17 mouse cellular contexts compared by ENCODE assay signal in genomic region chr5:43989017-43989416, GRCm38 (mm10). TPM values are rescaled to one million over a fixed set of nuclear protein-coding genes. Genes with fewer than 3 reads are reported as not detected.
A peak's percentile ranks its signal among the peaks of the same experiment; 100 is the strongest.
DNase-seq lines count a peak whose midpoint lies in the region; ATAC-seq and TF ChIP-seq lines count a peak whose summit lies in the region.
"Had no signal": no experiment of that assay in that cellular context is flagged by ENCODE, and none has a peak within 500 bp of the region (broad histone marks: within the 10 kb centered on the region; RNA-seq: fewer than 3 reads in every experiment).

No protein-coding gene starts in this region.

- no peak overlapping the region for H3K4me3 ChIP-seq in kidney, postnatal 0 days (replicated peaks; ENCODE audit: low read depth, low read length)
- H3K4me3 ChIP-seq in lung, postnatal 0 days (ENCODE audit: low read depth, low read length) = no peak overlapping the region
- no peak overlapping the region for H3K4me3 ChIP-seq in CH12.LX (replicated peaks in 1 of 3; ENCODE audit: low read depth in 2 of 3, low read length in 2 of 3, poor library complexity in 1 of 3)
- no peak overlapping the region for H3K4me3 ChIP-seq in intestine, embryonic 16.5 days (ENCODE audit: low read length)
- no peak overlapping the region for H3K4me3 ChIP-seq in forebrain, embryonic 14.5 days (ENCODE audit: low read depth, low read length)
- H3K4me3 ChIP-seq: heart, embryonic 13.5 days; hindbrain, embryonic 10.5 days; midbrain, embryonic 13.5 days had no signal

- H3K9me3 ChIP-seq in kidney, postnatal 0 days (replicated peaks; ENCODE audit: low read length) = no peaks in the 10 kb centered on the region
- no peaks in the 10 kb centered on the region for H3K9me3 ChIP-seq in lung, postnatal 0 days (ENCODE audit: low read length)
- H3K9me3 ChIP-seq in CH12.LX (replicated peaks; ENCODE audit: low read length) = no peaks in the 10 kb centered on the region
- no peaks in the 10 kb centered on the region for H3K9me3 ChIP-seq in intestine, embryonic 16.5 days (ENCODE audit: control insufficient read depth, low read length)
- H3K9me3 ChIP-seq in forebrain, embryonic 14.5 days (replicated peaks; ENCODE audit: control insufficient read depth, low read length) = no peaks in the 10 kb centered on the region
- H3K9me3 ChIP-seq: heart, embryonic 13.5 days; hindbrain, embryonic 10.5 days; midbrain, embryonic 13.5 days had no signal

- TF ChIP-seq EP300 in lung, postnatal 0 days (IDR thresholded peaks at IDR 0.05) = no peak
- TF ChIP-seq EP300 in CH12.LX (IDR thresholded peaks at IDR 0.05; ENCODE audit: low read length) = no peak

- H3K4me2 ChIP-seq in kidney, postnatal 0 days (ENCODE audit: low read length) = no peak overlapping the region
- no peak overlapping the region for H3K4me2 ChIP-seq in lung, postnatal 0 days (replicated peaks; ENCODE audit: low read depth, low read length)
- H3K4me2 ChIP-seq in CH12.LX (ENCODE audit: insufficient read depth, low read depth, poor library complexity, severe bottlenecking) = no peak overlapping the region
- no peak overlapping the region for H3K4me2 ChIP-seq in intestine, embryonic 16.5 days (ENCODE audit: low read depth, low read length)
- no peak overlapping the region for H3K4me2 ChIP-seq in forebrain, embryonic 14.5 days (ENCODE audit: low read length)
- H3K4me2 ChIP-seq: heart, embryonic 13.5 days; midbrain, embryonic 13.5 days had no signal

- peak; percentile 18 for DNase-seq in kidney, postnatal 0 days (ENCODE audit: low spot score)
- no peak for DNase-seq in kidney, postnatal 14 days
- no peak for DNase-seq in lung, postnatal 0 days (ENCODE audit: low spot score)
- no peak for DNase-seq in lung, postnatal 14 days
- DNase-seq in CH12.LX (ENCODE audit: extremely low read depth) = peak; percentile 53
- DNase-seq in ovary, postnatal 36 days (ENCODE audit: low spot score) = no peak
- no peak for DNase-seq in forebrain, embryonic 14.5 days (ENCODE audit: low spot score)
- DNase-seq: adrenal gland, adult 2 months; cerebellum, adult 18-20 months; gastrocnemius, postnatal 36 days; kidney, adult 9 months; lung, postnatal 36 days; right cerebral cortex, postnatal 4 days had no signal

- in situ Hi-C loops in CH12.LX (cut with MboI; ENCODE audit: low pct_ligation_motif_present, low pct_unique_long_range_greater_than_20kb, low sequenced_read_pairs) = loop anchor here (10.0 kb wide), 1 partner anchor 64 kb away; no protein-coding TSS in a partner anchor

- H3K36me3 ChIP-seq in kidney, postnatal 0 days (ENCODE audit: insufficient read depth, low read length) = no peaks in the 10 kb centered on the region
- H3K36me3 ChIP-seq in lung, postnatal 0 days (ENCODE audit: insufficient read depth, low read length) = no peaks in the 10 kb centered on the region
- no peaks in the 10 kb centered on the region for H3K36me3 ChIP-seq in CH12.LX (replicated peaks in 1 of 2; ENCODE audit: control insufficient read depth in 1 of 2, insufficient read depth in 1 of 2, low read length in 1 of 2)
- no peaks in the 10 kb centered on the region for H3K36me3 ChIP-seq in intestine, embryonic 16.5 days (ENCODE audit: control insufficient read depth, insufficient read depth, low read length)
- no peaks in the 10 kb centered on the region for H3K36me3 ChIP-seq in forebrain, embryonic 14.5 days (ENCODE audit: control insufficient read depth, insufficient read depth, low read length)
- H3K36me3 ChIP-seq: heart, embryonic 13.5 days had no signal

- TF ChIP-seq CTCF in kidney, postnatal 0 days (IDR thresholded peaks at IDR 0.05; ENCODE audit: low read depth) = peak; percentile 60
- peak; percentile 60 for TF ChIP-seq CTCF in lung, postnatal 0 days (IDR thresholded peaks at IDR 0.05)
- peak in 1 of 2 experiments; percentile 83; a peak in 2 of 4 replicates for TF ChIP-seq CTCF in CH12.LX (conservative IDR thresholded peaks at IDR 0.05 in 1 of 2, IDR thresholded peaks at IDR 0.05 in 1 of 2; ENCODE audit: low read depth in 2 of 2, low read length in 2 of 2)

- no peak overlapping the region for H3K9ac ChIP-seq in kidney, postnatal 0 days (ENCODE audit: low read depth, low read length)
- no peak overlapping the region for H3K9ac ChIP-seq in lung, postnatal 0 days (replicated peaks; ENCODE audit: low read depth)
- no peak overlapping the region for H3K9ac ChIP-seq in CH12.LX (ENCODE audit: insufficient read depth, low read depth)
- no peak overlapping the region for H3K9ac ChIP-seq in intestine, embryonic 16.5 days (ENCODE audit: low read depth, low read length)
- no peak overlapping the region for H3K9ac ChIP-seq in forebrain, embryonic 14.5 days (ENCODE audit: low read length)
- H3K9ac ChIP-seq: heart, embryonic 13.5 days; midbrain, embryonic 13.5 days had no signal

- H3K27ac ChIP-seq in kidney, postnatal 0 days = no peak overlapping the region
- H3K27ac ChIP-seq in lung, postnatal 0 days (ENCODE audit: low read length) = no peak overlapping the region
- no peak overlapping the region for H3K27ac ChIP-seq in CH12.LX (ENCODE audit: insufficient read depth, low read depth)
- no peak overlapping the region for H3K27ac ChIP-seq in intestine, embryonic 16.5 days (ENCODE audit: low read length)
- H3K27ac ChIP-seq in forebrain, embryonic 14.5 days (ENCODE audit: low read depth, low read length) = no peak overlapping the region
- H3K27ac ChIP-seq: heart, embryonic 13.5 days; hindbrain, embryonic 10.5 days; midbrain, embryonic 13.5 days had no signal

- TF ChIP-seq RAD21 in CH12.LX (IDR thresholded peaks at IDR 0.05; ENCODE audit: low read depth, low read length) = peak; percentile 82

- WGBS in kidney, postnatal 0 days = 84% methylated on average over 5 of the region's 5 CpGs
- WGBS in lung, postnatal 0 days = 70% methylated on average over 5 of the region's 5 CpGs
- WGBS in intestine, embryonic 16.5 days = 74% methylated on average over 5 of the region's 5 CpGs
- WGBS in forebrain, embryonic 14.5 days = 88% methylated on average over 5 of the region's 5 CpGs

- no peaks in the 10 kb centered on the region for H3K4me1 ChIP-seq in kidney, postnatal 0 days (replicated peaks; ENCODE audit: insufficient read depth, low read length)
- no peaks in the 10 kb centered on the region for H3K4me1 ChIP-seq in lung, postnatal 0 days (ENCODE audit: insufficient read depth, low read depth, low read length)
- peaks cover 3 to 26% of the 10 kb centered on the region in 2 experiments; a peak in 3 of 4 replicates for H3K4me1 ChIP-seq in CH12.LX (ENCODE audit: control insufficient read depth in 1 of 2, insufficient read depth in 2 of 2)
- H3K4me1 ChIP-seq in intestine, embryonic 16.5 days (ENCODE audit: control insufficient read depth, insufficient read depth, low read length) = no peaks in the 10 kb centered on the region
- no peaks in the 10 kb centered on the region for H3K4me1 ChIP-seq in forebrain, embryonic 14.5 days (ENCODE audit: control insufficient read depth, insufficient read depth, low read length)
- H3K4me1 ChIP-seq: midbrain, embryonic 13.5 days had no signal

- no peak for ATAC-seq in kidney, postnatal 0 days (replicated peaks; ENCODE audit: low FRiP score, low read depth)
- 0 out of 2 replicates have a peak, but pooled peaks have one; percentile 33 for ATAC-seq in lung, postnatal 0 days
- peak; percentile 49 for ATAC-seq in intestine, embryonic 16.5 days
- no peak for ATAC-seq in forebrain, embryonic 14.5 days
- ATAC-seq: midbrain, embryonic 13.5 days had no signal

- H3K27me3 ChIP-seq in kidney, postnatal 0 days (ENCODE audit: insufficient read depth, low read length) = no peaks in the 10 kb centered on the region
- H3K27me3 ChIP-seq in lung, postnatal 0 days (replicated peaks; ENCODE audit: insufficient read depth, low read length) = no peaks in the 10 kb centered on the region
- H3K27me3 ChIP-seq in CH12.LX (replicated peaks) = no peaks in the 10 kb centered on the region
- H3K27me3 ChIP-seq in intestine, embryonic 16.5 days (replicated peaks; ENCODE audit: control insufficient read depth, insufficient read depth, low read length) = no peaks in the 10 kb centered on the region
- H3K27me3 ChIP-seq in forebrain, embryonic 14.5 days (replicated peaks; ENCODE audit: control insufficient read depth, insufficient read depth, low read length) = no peaks in the 10 kb centered on the region
- H3K27me3 ChIP-seq: heart, embryonic 13.5 days; midbrain, embryonic 13.5 days had no signal

- H3K79me2 ChIP-seq in CH12.LX (replicated peaks; ENCODE audit: control insufficient read depth, extremely low read depth, insufficient read depth, poor library complexity, severe bottlenecking) = no peaks in the 10 kb centered on the region

- dilution Hi-C loops in CH12.LX (cut with MboI; ENCODE audit: extremely low pct_ligation_motif_present, extremely low pct_unique_long_range_greater_than_20kb, low sequenced_read_pairs) = no loop called here

- no peak for TF ChIP-seq POLR2A in CH12.LX (IDR thresholded peaks at IDR 0.05; ENCODE audit: low read depth, low read length)

TF ChIP-seq in CH12.LX, 34 proteins besides CTCF, POLR2A, EP300 and RAD21:
- no peak for TF ChIP-seq ZMIZ1 (IDR thresholded peaks at IDR 0.05; ENCODE audit: low read depth, low read length)
- peak; percentile 71 for TF ChIP-seq ZC3H11A (IDR thresholded peaks at IDR 0.05; ENCODE audit: low read depth, low read length)
- peak; percentile 95 for TF ChIP-seq SMC3 (IDR thresholded peaks at IDR 0.05; ENCODE audit: low read depth, low read length)
- no peak for TF ChIP-seq RCOR1 (conservative IDR thresholded peaks at IDR 0.05; ENCODE audit: low read depth, low read length)
TF ChIP-seq in CH12.LX: peak in this region for 2.

RNA-seq across cellular contexts. Expression of gene Fgfbp1, which starts 7.4 kb away (rescaled TPM):
- 12.8 and 21.1 TPM in 2 replicates for polyA plus RNA-seq in kidney, postnatal 0 days (2015; fragmentation: Nextera tagmentation; extraction: Ambion mirVana)
- 67.6 and 90.5 TPM in 2 replicates for polyA plus RNA-seq in lung, postnatal 0 days (2015; fragmentation: Nextera tagmentation; extraction: Ambion mirVana)
- total RNA-seq in CH12.LX (2012; rRNA removed) (not detected in 2 replicates), CH12.LX (2014; rRNA removed) (not detected in 2 replicates)
- polyA plus RNA-seq in CH12.LX (2012; ENCODE audit: insufficient read length, low read depth) = not detected in 2 replicates
- polyA plus RNA-seq in intestine, embryonic 16.5 days (2015; fragmentation: Nextera tagmentation; extraction: Ambion mirVana) = 135 and 144 TPM in 2 replicates
- 5.7 and 10.2 TPM in 2 replicates for polyA plus RNA-seq in forebrain, embryonic 14.5 days (2014; fragmentation: Nextera tagmentation; extraction: Ambion mirVana)
- total RNA-seq: adrenal gland, adult 2 months had no signal
- polyA plus RNA-seq: adrenal gland, adult 2 months had no signal

Comparison
In these comparisons a context has a peak if more than half of its experiments do, and no peak if none do; other contexts are left out.
1. DNase-seq: peak in kidney, postnatal 0 days (single experiment) and CH12.LX (single experiment); none in kidney, postnatal 14 days (single experiment), lung, postnatal 0 days (single experiment), lung, postnatal 14 days (single experiment), ovary, postnatal 36 days (single experiment) and forebrain, embryonic 14.5 days (single experiment).
2. ATAC-seq: peak in lung, postnatal 0 days (single experiment) and intestine, embryonic 16.5 days (single experiment); none in kidney, postnatal 0 days (single experiment) and forebrain, embryonic 14.5 days (single experiment).